Mouse (Mus musculus) lung, adult 2 months (tissue): ENCODE results near the gene Qrich2.

Source experiments
- CTCF ChIP-seq: fragments of 200-500 bp; IDR thresholded peaks from 2 replicates; pipeline ENCODE4 v1.5.1; 2011; ENCODE audit warnings: mild to moderate bottlenecking, low read length, control low read depth; ENCODE audit not compliant: insufficient read depth
- POLR2A ChIP-seq: fragments of 200-500 bp; IDR thresholded peaks from 2 replicates; pipeline ENCODE4 v1.6.1; 2011; ENCODE audit warnings: low read depth, mild to moderate bottlenecking, control low read depth, low read length, borderline replicate concordance; ENCODE audit errors: extremely low read depth

- TF ChIP-seq CTCF = no peak
- no peak for TF ChIP-seq POLR2A
Measured at GRCm38 (mm10) chr11:116432593-116433355, 33.3 kb downstream of the Qrich2 start.
